Mouse (Mus musculus) ES-Bruce4 (cell line): ENCODE measurements around the gene Abhd15.

Source experiments
- CTCF ChIP-seq: IDR thresholded peaks from one replicate; pipeline ENCODE4 v1.8.1; 2011; ENCODE audit warnings: low read depth, low read length
- EP300 ChIP-seq: IDR thresholded peaks from 2 replicates; pipeline ENCODE4 v1.6.1; 2011; ENCODE audit warnings: low read depth, low read length; ENCODE audit not compliant: insufficient read depth
- POLR2A ChIP-seq: IDR thresholded peaks from one replicate; pipeline ENCODE4 v1.8.1; 2011; ENCODE audit warnings: low read length; ENCODE audit not compliant: insufficient read depth

DNA sequence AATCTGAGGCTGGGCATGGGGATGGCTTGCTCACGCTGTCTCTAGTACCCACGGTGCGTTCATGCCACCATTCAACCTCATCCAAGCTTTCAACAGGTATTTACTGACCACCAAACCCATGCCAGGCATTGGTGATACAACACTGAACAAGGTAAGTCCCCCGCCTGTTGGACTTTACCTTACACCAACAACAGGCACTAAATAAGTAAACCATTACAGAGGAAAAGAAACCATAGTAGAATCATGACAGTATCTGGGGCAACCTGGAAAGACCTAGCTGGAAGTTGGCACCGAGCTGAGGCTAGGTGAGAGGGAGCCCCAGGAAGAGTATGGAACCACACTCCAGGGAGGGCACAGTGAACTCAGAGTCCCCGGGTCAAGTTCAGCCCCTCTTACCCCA, 38.0 kb upstream of the Abhd15 start:
- TF ChIP-seq CTCF (no peak), POLR2A (no peak), EP300 (no peak)
